In the genomic region with DNA sequence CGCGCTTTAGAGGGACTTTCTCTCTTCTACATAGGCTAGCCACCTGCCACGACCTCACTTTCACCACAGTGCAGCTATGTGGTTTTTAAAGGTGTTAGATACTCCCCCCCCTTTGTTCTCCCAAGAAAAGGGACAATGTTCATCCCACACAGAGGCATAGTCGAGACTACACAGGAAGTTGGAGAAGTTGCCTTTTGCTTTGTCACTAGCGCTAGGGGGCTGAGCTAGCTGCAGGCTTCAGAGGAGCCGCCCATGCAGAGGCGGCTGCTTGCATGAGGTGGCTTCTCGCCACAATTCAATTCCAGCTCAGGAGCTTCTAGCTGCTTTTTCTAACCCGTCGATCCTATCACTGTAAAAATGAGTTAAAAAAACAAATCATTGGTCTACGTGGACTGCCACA, we compare ENCODE assay signal across 14 mouse cellular contexts.
DNase-seq lines count a peak whose midpoint lies in the region; ATAC-seq and TF ChIP-seq lines count a peak whose summit lies in the region.
"Had no signal": no experiment of that assay in that cellular context is flagged by ENCODE, and none has a peak within 500 bp of the region (broad histone marks: within the 10 kb centered on the region; RNA-seq: fewer than 3 reads in every experiment).

No protein-coding gene starts in this region.

- no peak for TF ChIP-seq RAD21 in MEL (IDR thresholded peaks at IDR 0.05; ENCODE audit: low read depth, low read length)

- H3K79me2 ChIP-seq in MEL (ENCODE audit: control insufficient read depth, insufficient read depth, low read length, poor library complexity), result no peaks in the 10 kb centered on the region

- no peak for TF ChIP-seq EP300 in MEL (IDR thresholded peaks at IDR 0.05; ENCODE audit: low read depth in 1 of 2, low read length in 2 of 2)

- H3K9me3 ChIP-seq in MEL (replicated peaks; ENCODE audit: insufficient read depth, low read length), result no peaks in the 10 kb centered on the region
- H3K9me3 ChIP-seq: hindbrain, embryonic 15.5 days; neural tube, embryonic 13.5 days had no signal

- DNase-seq in layer of hippocampus, adult 9-11 months, result peak; percentile 44
- DNase-seq in layer of hippocampus, postnatal 36 days, result no peak
- DNase-seq in CD4-positive, CD25-positive, alpha-beta regulatory T cell, adult 2 months (ENCODE audit: low read depth, low spot score), result peak; percentile 51
- DNase-seq in MEL (ENCODE audit: low read depth, low spot score), result peak; percentile 7
- DNase-seq in induced T-regulatory cell, adult 2 months (ENCODE audit: low read depth), result peak; percentile 33
- DNase-seq in lung, postnatal 25 days (ENCODE audit: low spot score), result no peak
- DNase-seq: cerebellum, adult 9-10 months; kidney, postnatal 25 days; lung, adult 18-20 months; right cerebral cortex, postnatal 25 days had no signal

- no peak for TF ChIP-seq POLR2A in MEL (IDR thresholded peaks at IDR 0.05; ENCODE audit: control insufficient read depth in 1 of 2, insufficient read depth in 1 of 2, low read depth in 1 of 2, low read length in 2 of 2, poor library complexity in 1 of 2)

- no peaks in the 10 kb centered on the region for H3K4me1 ChIP-seq in MEL (ENCODE audit: control insufficient read depth in 1 of 2, insufficient read depth in 2 of 2, low read length in 2 of 2)
- H3K4me1 ChIP-seq: hindbrain, embryonic 15.5 days; neural tube, embryonic 13.5 days had no signal

- TF ChIP-seq CTCF in MEL (IDR thresholded peaks at IDR 0.05 in 2 of 3, conservative IDR thresholded peaks at IDR 0.05 in 1 of 3; ENCODE audit: control insufficient read depth in 1 of 3, insufficient read depth in 1 of 3, low read depth in 2 of 3, low read length in 3 of 3, poor library complexity in 1 of 3, severe bottlenecking in 1 of 3), result no peak

- H3K9ac ChIP-seq in MEL (ENCODE audit: control insufficient read depth, low read depth, low read length, poor library complexity, severe bottlenecking), result no peak overlapping the region
- H3K9ac ChIP-seq: hindbrain, embryonic 15.5 days; neural tube, embryonic 13.5 days had no signal

- H3K27ac ChIP-seq in MEL (ENCODE audit: control insufficient read depth, low read depth, low read length), result no peak overlapping the region
- H3K27ac ChIP-seq: hindbrain, embryonic 15.5 days; neural tube, embryonic 13.5 days had no signal

- no peak overlapping the region for H3K4me3 ChIP-seq in MEL (ENCODE audit: control insufficient read depth in 1 of 2, insufficient read depth in 1 of 2, low read depth in 2 of 2, low read length in 2 of 2)
- H3K4me3 ChIP-seq: hindbrain, embryonic 15.5 days; megakaryocyte, embryonic 14.5 days; neural tube, embryonic 13.5 days had no signal

- no peaks in the 10 kb centered on the region; a peak in 1 of 4 replicates for H3K36me3 ChIP-seq in MEL (ENCODE audit: control insufficient read depth in 1 of 2, insufficient read depth in 2 of 2, low read length in 2 of 2)
- H3K36me3 ChIP-seq: hindbrain, embryonic 15.5 days; neural tube, embryonic 13.5 days had no signal

- no peak for ATAC-seq in erythroid progenitor cell, adult 5-6 weeks (replicated peaks; ENCODE audit: low FRiP score, poor library complexity, severe bottlenecking)

- no peaks in the 10 kb centered on the region for H3K27me3 ChIP-seq in MEL (ENCODE audit: control insufficient read depth in 1 of 2, insufficient read depth in 2 of 2, low read length in 2 of 2)
- H3K27me3 ChIP-seq: hindbrain, embryonic 15.5 days; megakaryocyte, embryonic 14.5 days; neural tube, embryonic 13.5 days had no signal

TF ChIP-seq in MEL, 35 proteins besides CTCF, POLR2A, EP300 and RAD21:
- no peak for TF ChIP-seq ZC3H11A (IDR thresholded peaks at IDR 0.05; ENCODE audit: low read depth, low read length)
- TF ChIP-seq NRF1 (IDR thresholded peaks at IDR 0.05; ENCODE audit: insufficient read depth, low read depth, low read length, poor library complexity, severe bottlenecking), result no peak
- no peak for TF ChIP-seq UBTF (IDR thresholded peaks at IDR 0.05; ENCODE audit: borderline replicate concordance, insufficient read depth, low read depth, low read length)
- TF ChIP-seq MAZ (IDR thresholded peaks at IDR 0.05; ENCODE audit: low read depth, low read length), result no peak
- TF ChIP-seq ZMIZ1 (IDR thresholded peaks at IDR 0.05; ENCODE audit: low read depth, low read length), result no peak
- TF ChIP-seq USF2 (IDR thresholded peaks at IDR 0.05; ENCODE audit: borderline replicate concordance in 1 of 2, insufficient read depth in 1 of 2, low read depth in 1 of 2, low read length in 2 of 2), result no peak
- no peak for TF ChIP-seq SMC3 (IDR thresholded peaks at IDR 0.05; ENCODE audit: low read depth, low read length)
- no peak for TF ChIP-seq RCOR1 (IDR thresholded peaks at IDR 0.05; ENCODE audit: low read depth, low read length)
- TF ChIP-seq POLR2AphosphoS5 (IDR thresholded peaks at IDR 0.05; ENCODE audit: borderline replicate concordance, low read depth, low read length), result no peak
- TF ChIP-seq TAL1 (IDR thresholded peaks at IDR 0.05; ENCODE audit: low read length), result no peak
- TF ChIP-seq E2F4 (IDR thresholded peaks at IDR 0.05; ENCODE audit: borderline replicate concordance, low read depth, low read length), result no peak
- TF ChIP-seq NELFE (IDR thresholded peaks at IDR 0.05; ENCODE audit: low read depth, low read length), result no peak
- TF ChIP-seq TCF12 (IDR thresholded peaks at IDR 0.05; ENCODE audit: low read depth, low read length), result no peak
- TF ChIP-seq ZNF384 (IDR thresholded peaks at IDR 0.05; ENCODE audit: low read depth, low read length), result no peak
- TF ChIP-seq BHLHE40 (IDR thresholded peaks at IDR 0.05; ENCODE audit: borderline replicate concordance, low read depth, low read length), result no peak

Comparison
In these comparisons a context has a peak if more than half of its experiments do, and no peak if none do; other contexts are left out.
1. DNase-seq: peak in layer of hippocampus, adult 9-11 months (single experiment), CD4-positive, CD25-positive, alpha-beta regulatory T cell, adult 2 months (single experiment), MEL (single experiment) and induced T-regulatory cell, adult 2 months (single experiment); none in layer of hippocampus, postnatal 36 days (0 of 2) and lung, postnatal 25 days (single experiment).